ENCODE assay signal across 16 mouse cellular contexts in genomic region chr3:154182987-154183386, GRCm38 (mm10).
A peak's percentile ranks its signal among the peaks of the same experiment; 100 is the strongest.
DNase-seq lines count a peak whose midpoint lies in the region; ATAC-seq lines count a peak whose summit lies in the region.
"Had no signal": no experiment of that assay in that cellular context is flagged by ENCODE, and none has a peak within 500 bp of the region (broad histone marks: within the 10 kb centered on the region; RNA-seq: fewer than 3 reads in every experiment).

No protein-coding gene starts in this region.

- intact Hi-C loops in heart, postnatal 14 days (cut with DNase I): no loop called here

- peak; percentile 3 for DNase-seq in adrenal gland, adult 8-10 months
- DNase-seq in adrenal gland, adult 18-20 months (ENCODE audit: low spot score in 2 of 2): no peak
- peak; percentile 19 for DNase-seq in lung, postnatal 36 days
- no peak for DNase-seq in lung, postnatal 10 days
- DNase-seq in natural killer cell, adult 2 months (ENCODE audit: low spot score in 2 of 2): peak; percentile 70 to 81
- no peak for DNase-seq in heart, postnatal 14 days
- DNase-seq in right cerebral cortex, adult 2 months (ENCODE audit: low spot score in 2 of 2): no peak
- DNase-seq: adrenal gland, postnatal 25 days; cerebellum, postnatal 25 days; layer of hippocampus, adult 9-11 months; lung, adult 2 months had no signal

- no peaks in the 10 kb centered on the region; the same call in 1 of the 2 replicates for H3K27me3 ChIP-seq in liver, embryonic 12.5 days (replicated peaks)
- H3K27me3 ChIP-seq: neural tube, embryonic 13.5 days had no signal

- no peaks in the 10 kb centered on the region for H3K9me3 ChIP-seq in liver, embryonic 12.5 days (replicated peaks)
- H3K9me3 ChIP-seq: midbrain, embryonic 10.5 days had no signal

- peak; percentile 40; the same call in 1 of the 2 replicates for ATAC-seq in liver, embryonic 12.5 days
- ATAC-seq: hindbrain, postnatal 0 days had no signal

- no peak overlapping the region for H3K4me2 ChIP-seq in liver, embryonic 12.5 days
- H3K4me2 ChIP-seq: neural tube, embryonic 13.5 days had no signal

- H3K9ac ChIP-seq in liver, embryonic 12.5 days: no peak overlapping the region
- H3K9ac ChIP-seq: neural tube, embryonic 13.5 days had no signal

- WGBS in liver, embryonic 12.5 days (ENCODE audit: insufficient replicate concordance): 21% methylated on average over 7 of the region's 7 CpGs

- no peaks in the 10 kb centered on the region for H3K36me3 ChIP-seq in liver, embryonic 12.5 days
- H3K36me3 ChIP-seq: neural tube, embryonic 13.5 days had no signal

- 0 out of 2 replicates have a peak, but pooled peaks cover 11% of the 10 kb centered on the region for H3K4me1 ChIP-seq in liver, embryonic 12.5 days

- no peak overlapping the region for H3K27ac ChIP-seq in liver, embryonic 12.5 days
- H3K27ac ChIP-seq: hindbrain, postnatal 0 days; kidney, postnatal 0 days; midbrain, embryonic 10.5 days; neural tube, embryonic 13.5 days had no signal

- H3K4me3 ChIP-seq in liver, embryonic 12.5 days: no peak overlapping the region
- H3K4me3 ChIP-seq: midbrain, embryonic 10.5 days; neural tube, embryonic 13.5 days had no signal

Comparison
In these comparisons a context has a peak if more than half of its experiments do, and no peak if none do; other contexts are left out.
1. DNase-seq: peak in adrenal gland, adult 8-10 months (single experiment), lung, postnatal 36 days (single experiment) and natural killer cell, adult 2 months (2 of 2); none in adrenal gland, adult 18-20 months (0 of 2), lung, postnatal 10 days (single experiment), heart, postnatal 14 days (0 of 2) and right cerebral cortex, adult 2 months (0 of 2).